Mouse (Mus musculus) c-Kit-negative CD71-positive TER-119-positive erythroid progenitor cells, embryonic 14.5 days (primary cell): ENCODE data around the gene Psmf1.

ENCODE experiments used
- DNase-seq: peaks from one replicate; pipeline ENCODE4 v3.0.0-alpha.2; 2013; ENCODE audit warnings: low read depth, low spot score

The Psmf1 gene

DNA sequence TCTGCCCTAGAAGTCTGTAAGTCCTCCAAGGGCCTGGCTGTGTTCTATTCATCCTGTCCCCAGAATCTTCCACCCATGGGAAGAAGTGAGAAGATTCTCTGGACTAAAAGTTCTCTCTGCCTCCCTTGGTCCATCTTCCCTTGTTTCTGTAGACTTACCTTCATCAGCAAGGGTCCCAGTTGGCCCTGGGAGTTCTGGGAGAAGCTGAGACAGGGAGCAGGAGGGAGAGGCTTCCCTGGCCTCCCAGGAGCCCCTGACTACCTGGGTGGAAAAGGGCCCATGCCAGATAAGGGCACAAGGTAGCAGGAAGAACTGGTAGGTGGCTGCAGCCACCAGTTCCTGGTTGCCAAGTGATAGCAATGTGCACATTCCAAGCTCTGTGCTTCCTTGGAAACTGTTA, at the start of gene Psmf1:
TSS of gene Psmf1 (minus strand) at position 342 of the 400 bp plus-strand sequence.
- no peak for DNase-seq

DNA sequence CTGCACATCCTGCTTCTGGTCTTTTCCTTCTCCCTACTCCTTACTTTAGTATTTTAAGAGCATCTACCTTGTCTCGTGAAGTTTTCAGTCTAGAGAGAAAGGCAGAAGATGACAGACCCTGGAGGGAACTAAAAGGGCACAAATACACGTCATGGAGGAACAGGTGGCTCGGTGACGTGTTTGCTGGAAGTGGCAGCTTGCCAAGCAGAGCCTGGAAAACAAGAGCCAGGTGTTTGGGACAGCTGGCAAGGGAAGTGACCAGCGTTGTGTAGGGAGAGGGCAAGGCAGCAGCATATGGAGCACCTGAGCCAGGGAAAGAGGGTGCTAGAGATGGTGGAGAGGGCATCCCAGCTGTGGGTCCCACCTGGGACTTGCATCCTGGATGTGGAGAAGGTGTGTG, 47.2 kb upstream of the Psmf1 start:
- no peak for DNase-seq

DNA sequence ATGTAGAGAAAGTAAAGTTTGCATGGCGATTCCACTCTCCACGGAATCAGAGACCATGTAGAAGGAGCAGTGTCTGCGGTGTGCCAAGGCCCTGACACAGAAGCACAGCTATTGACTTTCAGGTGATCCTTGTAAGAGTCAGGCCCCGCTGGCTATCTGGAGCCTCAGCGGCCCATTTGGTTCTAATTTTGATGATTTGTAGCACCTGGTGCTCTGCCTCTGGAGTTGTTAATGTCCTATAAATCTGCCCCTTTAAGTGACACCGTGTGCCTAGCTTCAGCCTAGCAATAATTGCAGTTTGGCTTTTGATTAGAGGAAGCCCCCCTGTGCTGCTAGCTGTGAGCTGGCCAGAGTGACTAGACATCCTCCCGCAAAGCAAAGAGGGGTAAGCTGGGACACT, 46.2 kb upstream of the Psmf1 start:
- no peak for DNase-seq

DNA sequence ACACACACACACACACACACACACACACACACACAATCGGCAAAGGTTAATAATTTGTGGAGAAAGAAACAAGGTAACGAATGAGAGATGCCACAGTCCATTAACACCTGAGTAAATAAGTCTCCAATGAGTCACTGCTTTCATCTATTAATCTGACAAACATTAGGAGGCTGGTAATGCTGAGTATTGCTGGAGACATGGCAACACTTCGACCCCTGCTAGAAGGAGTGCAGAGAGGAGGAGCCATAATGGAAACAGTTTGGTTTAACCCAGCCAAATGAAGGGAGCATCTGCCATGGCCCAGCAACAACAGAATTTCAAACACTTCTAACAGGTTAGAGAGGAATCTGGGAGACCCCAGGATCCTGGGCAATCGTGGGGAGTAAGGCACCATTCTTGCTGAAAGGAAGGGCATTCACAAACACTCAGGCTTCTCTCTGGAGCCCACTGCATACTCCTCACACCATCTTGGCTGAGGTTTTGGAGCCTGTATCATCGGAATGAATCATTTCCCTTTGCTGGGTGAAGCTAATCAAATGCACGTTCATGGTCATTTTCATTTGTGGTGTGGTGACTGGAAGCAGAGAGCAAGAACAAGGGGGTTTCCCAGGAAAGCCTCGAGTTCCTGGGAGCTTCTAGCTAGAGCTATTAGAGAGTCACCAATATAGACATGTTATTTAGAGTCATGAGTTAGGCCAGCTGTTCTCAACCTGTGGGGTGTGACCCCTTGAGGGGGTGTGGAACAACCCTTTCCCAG, 44.4 kb upstream of the Psmf1 start:
- DNase-seq, result no peak

DNA sequence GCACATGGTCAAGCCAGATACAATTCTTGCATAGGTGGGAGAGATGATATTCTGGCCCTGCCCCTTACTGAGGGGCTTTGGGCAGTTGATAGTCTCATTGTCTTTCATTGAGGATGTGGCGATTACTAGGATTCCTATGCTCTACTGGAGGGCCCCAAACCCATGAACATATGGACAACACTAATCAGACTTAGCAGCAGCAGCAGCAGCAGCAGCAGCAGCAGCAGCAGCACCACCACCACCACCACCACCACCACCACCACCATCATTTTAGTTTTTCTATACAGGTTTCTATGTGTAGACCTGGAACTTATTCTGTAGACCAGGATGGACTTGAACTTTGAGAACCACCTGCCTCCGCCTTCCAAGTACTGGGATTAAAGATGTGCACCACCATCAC, 39.5 kb upstream of the Psmf1 start:
- DNase-seq, result no peak

DNA sequence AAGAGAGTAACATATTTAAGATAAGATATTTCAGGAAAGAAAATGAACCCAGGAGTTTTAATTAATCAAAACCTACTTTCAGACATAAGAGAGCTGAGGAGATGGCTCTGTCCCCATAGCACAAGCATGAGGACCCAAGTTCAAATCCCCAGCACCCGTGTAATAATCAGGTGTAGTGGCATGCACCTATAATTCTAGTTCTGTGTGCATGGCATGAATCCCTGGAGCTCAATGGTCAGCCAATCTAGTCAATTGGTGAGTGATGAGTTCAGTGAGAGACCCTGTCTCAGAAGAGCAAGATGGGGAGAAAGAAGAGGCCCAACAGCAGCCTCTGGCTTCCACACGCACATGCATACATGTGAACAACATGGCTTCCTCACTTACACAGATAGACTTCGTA, 33.4 kb upstream of the Psmf1 start:
- no peak for DNase-seq

DNA sequence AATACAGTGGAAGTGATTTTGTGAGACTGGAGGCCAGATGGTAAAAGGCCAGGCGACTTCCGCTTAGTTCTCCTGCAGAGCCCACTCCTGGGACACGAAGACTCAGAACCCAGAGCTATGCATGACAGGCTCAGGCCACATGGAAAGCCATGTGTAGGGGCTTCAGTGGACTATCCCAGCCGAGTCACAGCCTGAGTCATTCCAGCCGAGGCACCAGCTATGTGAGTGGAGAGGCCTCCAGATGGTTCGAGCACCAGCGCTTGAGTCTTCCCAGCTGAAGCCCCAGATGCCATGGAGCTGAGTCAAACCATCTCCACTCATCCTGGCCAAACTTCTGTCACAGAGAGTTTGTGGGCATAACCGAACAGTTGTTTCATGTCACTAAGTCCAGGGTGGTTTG, 29.5 kb upstream of the Psmf1 start:
- no peak for DNase-seq

DNA sequence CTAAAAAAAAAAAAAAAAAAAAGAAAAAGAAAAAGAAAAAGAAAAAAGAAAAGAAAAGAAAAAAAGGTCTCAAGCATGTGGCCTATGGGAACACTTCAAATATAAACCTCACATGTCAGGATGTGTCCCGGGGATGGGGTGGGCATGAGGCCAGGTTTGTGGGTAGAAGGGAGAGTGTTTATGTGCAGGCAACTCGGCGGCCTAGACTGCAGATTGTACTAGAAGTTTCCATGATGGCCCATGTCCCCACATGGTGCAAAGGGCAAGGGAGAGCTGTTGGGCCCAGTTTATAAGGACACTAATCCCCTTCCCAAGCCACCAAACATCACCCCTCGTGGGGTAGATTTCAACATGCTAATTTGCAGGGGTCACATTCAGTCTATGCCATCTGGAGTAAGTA, 28.2 kb upstream of the Psmf1 start:
- DNase-seq, result no peak

DNA sequence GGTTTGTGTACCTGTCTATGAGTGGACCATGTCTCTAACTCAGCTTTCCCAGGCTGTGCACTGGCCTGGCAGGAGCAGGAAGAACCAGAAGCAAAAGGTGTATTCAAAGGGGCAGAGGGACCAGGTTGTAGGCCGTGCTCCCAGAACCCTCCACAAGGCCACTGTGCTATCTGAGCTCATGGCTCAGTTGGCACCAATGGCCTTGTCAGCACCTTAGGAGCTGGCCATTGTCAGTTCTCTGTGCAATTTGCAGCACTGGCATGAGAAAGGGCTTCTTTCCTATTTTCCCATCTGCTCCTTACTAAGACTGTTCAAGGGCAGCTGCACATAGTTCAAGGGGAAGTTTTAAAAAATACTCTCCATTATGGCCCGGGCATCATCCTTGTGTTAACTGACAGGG, 20.6 kb upstream of the Psmf1 start:
- DNase-seq, result no peak

DNA sequence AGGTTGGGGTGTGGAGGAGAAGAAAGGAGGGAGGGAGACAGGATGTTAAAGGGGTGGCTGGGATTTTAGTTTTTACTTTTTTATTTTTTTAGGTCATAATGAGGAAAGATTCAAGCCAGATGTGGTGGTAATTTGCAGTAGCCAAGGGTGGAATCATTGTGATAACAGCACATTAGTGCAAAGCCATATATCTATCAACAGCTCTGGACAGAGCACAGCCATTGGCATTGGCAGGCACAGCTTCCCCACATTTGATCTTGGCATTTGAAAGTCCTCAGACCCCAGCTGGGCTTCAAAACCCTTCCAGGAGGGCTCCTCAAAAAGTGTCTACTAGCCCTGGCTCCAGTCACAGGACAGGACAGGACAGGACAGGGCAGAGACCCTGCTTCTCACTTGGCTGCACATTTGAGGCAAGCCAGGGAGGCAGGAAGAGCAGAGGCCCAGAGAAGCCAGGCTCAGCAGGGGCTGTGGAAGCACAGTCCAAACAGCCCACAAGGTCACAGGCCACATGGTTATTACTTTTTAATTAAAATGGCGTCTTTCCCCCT, 14.9 kb upstream of the Psmf1 start:
- DNase-seq, result no peak

DNA sequence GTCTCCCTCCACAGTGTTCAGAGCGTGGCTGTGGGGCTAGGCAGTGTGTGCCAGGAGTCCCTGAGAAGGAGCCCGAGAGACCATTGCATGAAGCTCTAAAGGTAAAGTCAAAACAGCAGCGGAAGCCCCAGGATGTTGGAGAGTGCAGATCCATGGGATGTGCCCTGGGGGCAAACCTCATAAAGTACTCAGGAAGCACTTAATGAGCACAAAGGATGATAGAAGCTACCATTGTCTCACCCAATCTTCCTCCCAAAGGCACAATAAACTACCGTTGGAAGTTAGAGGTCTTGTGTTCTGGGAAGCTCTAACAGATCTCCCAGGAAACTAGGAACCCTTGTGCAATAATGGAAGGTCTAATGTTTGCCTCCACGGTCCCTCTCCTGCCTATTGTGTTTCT, 13.5 kb upstream of the Psmf1 start:
- no peak for DNase-seq

DNA sequence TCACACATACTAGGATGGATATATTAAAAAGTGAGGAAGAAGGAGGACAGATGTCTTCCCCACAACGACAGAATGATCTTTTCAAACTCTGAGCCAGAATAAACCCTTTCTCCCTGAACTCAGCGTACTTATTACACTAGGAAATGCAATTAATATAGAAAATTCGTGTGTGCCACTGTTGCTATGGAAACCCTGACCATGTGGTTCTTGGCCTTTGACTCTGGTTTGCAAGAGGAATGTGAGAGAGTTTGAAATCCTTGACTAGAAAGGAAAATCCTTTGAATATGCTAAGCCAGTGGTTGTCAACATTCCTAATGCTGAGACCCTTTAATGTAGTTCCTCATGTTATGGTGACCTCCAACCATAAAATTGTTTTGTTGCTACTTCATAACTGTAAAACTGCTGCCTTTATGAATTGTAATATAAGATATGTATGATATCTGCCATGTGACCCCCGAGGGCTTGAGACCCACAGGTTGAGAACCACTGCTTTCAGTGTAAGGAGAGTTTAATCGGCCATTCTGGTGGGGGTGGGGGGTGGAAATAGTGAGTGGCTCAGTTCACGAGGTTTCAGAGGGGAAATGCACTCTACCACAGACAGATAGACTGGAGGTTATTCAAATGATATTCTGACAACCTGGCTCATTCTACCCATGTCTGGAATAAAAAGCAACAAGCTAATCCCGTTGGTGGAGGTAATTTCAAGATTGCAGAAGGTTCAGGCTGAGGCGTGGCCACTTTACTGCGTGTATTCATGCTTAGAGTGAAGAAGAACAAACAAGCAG, 12.5 kb upstream of the Psmf1 start:
- no peak for DNase-seq

DNA sequence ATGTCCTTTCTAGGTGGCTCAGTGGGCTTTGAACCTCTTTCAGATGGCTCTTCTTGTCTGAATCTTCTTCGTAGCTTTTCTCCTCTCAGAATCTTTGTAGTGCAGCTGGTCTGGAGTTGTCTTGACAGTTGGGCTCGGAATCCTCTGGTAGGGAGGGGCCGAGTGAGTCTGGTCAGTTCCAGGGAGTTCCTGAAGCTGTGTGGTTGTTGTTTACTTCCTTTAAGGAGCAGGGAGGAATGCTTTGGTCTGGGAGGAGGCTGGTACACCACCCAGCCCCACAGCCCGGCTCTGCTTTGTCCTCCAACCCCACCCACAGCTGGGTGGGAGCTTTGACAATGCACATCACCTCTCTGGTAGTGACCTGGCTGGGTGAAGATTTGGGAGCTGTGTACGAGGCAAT, 7.3 kb upstream of the Psmf1 start:
- no peak for DNase-seq

DNA sequence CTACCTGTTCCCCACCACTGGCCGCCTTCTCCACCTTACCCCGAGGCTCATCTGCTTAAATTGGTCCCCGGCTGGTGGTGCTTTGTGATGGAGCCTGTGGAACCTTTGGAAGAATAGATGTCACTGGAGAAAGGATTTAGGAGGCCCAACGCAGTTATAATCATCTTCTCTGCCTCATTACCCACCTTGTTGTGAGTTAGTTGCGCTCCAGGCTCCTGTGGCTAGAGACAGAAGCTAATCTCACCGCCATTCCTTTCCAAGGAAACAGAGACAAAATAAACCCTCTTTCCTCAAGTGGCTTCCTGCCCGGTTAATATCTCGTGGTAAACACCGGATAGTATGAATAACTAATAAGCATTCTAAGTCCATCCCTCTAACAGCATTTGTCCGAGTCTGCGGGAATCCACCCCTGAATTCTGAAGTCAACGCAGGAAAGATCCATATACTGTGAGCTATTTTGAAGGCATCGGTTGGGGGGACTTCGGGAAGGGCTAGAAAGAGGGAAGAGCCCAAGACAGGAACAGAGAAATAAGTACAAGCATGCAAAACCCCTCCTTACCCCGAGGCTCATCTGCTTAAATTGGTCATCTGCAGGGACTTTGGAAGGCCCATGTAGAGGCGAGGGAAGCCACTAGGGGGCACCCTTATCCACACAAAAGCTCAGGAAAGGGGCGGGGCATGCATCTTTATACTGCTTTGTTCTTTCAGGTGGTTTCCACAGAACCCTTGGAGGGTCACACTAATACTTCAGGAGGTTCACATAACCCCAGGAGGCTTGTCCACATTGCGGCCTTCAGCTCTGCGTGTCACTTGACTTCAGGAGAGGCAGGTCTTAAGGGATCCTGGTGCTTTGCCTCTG, 4.1 kb upstream of the Psmf1 start:
- peak; percentile 57 for DNase-seq

DNA sequence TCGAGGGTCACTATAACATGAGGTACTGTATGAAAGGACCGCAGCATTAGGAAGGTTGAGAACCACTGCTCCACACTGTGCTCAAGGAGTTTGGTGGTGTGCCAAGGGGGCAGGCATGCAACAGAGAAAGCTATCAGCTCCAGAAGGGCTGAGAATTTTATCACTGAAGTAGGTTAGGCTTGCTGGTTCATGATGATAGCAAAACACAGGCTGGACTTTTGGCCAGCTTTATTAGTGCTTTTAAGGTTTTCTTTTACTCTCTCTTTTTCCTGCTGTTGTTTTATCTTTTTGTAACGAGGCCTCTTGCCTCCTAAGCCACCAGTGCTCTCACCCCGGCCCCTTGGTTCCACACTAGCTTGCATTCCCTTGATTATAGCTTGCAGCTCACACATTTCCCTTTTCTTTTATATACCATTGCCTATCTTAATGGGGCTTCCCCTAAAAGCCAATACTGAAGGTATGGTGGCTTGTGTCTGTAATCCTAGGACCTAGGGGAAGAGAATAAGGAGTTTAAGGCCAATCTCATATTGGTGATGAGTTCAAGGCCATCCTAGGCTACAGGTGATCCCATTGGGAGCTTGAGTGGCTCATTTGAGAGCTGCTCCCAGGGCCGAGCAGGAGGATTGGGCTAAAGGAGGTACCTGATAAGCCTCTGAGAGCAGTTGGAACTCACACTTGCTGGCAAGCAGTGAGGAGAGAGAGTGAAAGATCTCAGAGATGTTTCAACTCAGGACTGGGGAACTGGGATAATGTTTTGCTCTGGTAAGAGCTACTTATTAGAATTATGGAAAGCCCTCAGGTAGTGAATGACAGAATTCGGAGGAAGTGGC, 921 bp downstream of the Psmf1 start:
- peak; percentile 36 for DNase-seq

DNA sequence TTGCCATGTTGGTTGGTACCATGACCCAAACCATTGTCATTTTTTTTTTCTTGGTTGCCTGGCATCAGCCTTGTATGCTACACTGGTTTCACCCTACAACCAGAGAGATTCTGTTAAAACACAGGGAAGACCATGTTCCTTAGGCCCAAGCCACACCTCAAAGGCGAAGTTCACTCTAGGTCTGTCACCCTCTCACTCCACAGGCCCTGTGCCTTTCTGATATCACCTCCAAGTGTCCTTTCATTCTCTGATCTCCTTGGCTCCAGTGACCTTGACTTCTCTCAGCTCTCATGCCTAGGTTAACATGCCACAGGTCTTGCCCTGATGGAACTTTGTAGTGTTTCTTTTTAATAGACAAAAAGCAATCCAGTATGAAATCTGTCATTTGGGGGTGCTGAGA, 1.9 kb downstream of the Psmf1 start:
- peak; percentile 34 for DNase-seq

DNA sequence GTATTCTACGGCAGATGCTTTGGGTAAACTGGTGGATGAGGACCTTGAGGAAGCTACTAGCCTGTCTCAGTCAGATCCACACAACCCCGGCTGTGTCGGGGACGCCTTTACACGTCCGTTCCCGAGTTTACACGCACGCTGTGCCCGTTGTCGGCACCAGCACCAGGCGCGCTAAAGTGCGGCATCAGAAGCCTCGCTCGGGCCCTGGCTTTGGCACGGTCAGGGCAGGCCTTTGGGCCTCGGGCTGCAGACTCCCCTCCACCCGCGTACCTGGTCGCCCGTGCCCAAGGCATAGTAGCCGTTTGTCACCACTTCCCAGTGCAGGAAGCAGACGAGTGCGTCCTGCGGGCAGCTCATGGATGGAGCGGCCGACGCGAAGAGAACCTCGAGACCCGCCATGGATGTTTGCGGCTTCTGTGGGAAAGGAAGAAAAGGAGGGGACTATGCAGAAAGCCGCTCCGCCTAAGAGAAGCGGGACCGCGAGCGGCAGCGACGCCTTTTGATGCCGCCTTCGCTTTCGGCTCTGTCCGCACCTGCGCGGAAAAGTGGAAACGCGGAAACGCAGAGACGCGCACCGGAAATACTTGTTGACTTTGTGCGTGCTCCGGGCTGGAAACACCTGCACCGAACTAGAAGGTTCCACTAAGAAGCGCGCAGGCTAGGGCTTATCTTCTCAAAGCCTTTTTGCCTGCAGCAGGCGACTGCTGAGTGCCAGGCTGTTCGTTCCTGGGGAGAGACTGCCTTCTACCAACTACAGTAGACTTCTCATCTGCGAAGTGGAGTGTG, 3.1 kb downstream of the Psmf1 start:
- peak; percentile 81 for DNase-seq

DNA sequence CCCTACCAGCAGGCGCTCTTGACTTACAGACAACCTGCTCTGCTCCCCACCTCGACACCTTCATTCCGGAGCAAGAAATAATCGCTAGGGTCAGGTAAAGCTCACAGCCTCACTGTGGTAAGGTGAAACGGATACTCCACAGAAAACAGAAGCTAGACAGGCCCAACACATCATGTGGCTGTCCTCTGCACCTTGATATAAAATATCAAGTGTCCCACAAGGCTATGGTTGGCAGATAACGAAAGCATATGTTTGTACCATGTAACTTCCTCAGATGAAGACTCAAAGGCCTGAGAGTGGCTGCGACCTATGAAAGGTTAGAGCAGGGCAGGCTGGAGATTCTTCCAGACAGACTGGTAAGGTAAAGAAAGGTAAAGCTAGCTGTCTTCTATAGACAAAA, 4.5 kb downstream of the Psmf1 start:
- DNase-seq, result no peak

DNA sequence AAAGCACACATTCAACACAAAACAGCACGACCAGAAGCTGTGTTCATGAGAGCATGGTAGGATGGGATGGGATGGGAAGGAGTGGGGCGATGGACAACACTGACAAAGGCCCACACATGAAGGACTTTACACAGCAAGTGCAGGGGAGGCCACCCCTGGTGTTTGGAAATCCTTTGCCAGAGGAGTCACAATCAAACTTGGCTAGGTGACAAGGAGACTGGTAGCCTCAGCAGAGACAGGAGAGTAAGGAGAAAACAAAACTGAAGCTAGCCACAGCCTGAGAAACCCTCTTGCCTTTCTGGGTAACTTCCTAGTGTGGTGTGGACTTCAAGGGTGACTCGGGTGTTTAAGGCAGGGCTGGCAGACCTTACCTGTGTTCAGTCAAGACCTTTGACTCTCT, 4.9 kb downstream of the Psmf1 start:
- DNase-seq, result no peak

DNA sequence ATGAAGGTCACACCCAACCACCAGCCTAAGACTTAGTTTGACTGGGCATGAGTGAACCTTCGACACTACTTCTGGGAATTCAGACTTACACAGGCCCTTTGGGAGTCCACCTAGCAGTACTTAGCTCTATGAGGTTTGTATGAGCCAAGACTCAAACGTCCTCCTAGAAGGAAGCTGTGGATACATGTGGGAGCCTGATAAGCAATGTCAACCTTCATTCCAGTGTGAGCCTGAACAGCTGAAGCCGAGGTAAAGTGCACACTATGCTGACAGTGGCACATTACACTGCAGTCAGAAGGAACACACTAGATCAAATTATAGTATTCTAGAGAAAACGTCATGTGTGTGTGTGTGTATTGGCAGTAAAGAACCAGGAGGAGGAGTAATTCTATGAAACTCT, 5.5 kb downstream of the Psmf1 start:
- peak; percentile 22 for DNase-seq
